Mouse (Mus musculus): Measurements from ENCODE around the gene Poc1a. TPM values are rescaled to one million over a fixed set of nuclear protein-coding genes. Genes with fewer than 3 reads are reported as not detected.

Poc1a gene
- 10.6 and 13.5 TPM in 2 replicates for polyA plus RNA-seq (2015; fragmentation: Nextera tagmentation; extraction: Ambion mirVana)

DNA sequence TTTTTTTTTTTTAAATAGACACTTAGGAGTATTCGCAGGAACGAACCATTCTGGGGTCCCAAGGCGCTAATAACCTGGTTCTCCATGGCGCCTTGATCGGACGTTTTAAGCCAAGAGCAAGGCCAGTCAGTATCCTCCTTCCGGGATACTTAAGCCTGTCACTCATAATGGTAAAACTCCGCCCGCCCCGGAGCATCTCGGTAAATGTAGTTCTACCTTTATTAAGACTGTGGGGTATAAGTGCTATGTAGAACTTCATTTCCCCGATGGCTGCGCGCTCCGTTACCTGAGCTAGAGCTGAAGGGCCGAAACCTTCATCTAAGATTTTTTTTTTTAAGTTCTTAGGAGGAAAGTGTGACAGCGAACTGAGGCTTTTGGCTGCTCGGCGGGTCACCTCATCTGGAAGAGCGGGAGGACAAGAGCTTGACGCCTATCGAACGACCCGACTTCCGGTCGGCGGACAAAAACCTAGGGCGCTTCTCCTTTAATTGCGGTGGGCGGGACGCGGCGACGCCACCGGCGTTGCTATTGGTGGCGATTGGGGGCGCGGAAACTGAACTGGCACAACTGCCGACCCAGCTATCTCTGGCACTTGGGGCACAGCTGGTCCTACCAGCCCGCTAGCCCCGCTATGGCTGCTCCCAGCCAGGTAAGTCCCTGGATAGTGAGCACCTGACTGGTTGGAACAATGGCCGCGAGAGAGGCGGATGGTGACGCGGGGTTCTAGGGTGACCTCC lies at the start of gene Poc1a:
Poc1a (plus strand) TSS at position 254 of the 737 bp plus-strand sequence.
- WGBS: under 1% methylated on average over 47 of the region's 47 CpGs
- peak within 1 kb of the TSS; percentile 53 for H3K4me3 ChIP-seq (replicated peaks)
- H3K27ac ChIP-seq: peak within 1 kb of the TSS; percentile 68
- peak within 1 kb of the TSS; percentile 69 for H3K9ac ChIP-seq (replicated peaks)
- H3K4me2 ChIP-seq (replicated peaks): peak within 1 kb of the TSS; percentile 89
- peak; percentile 98 for ATAC-seq
- H3K4me1 ChIP-seq (replicated peaks): peaks cover 19% of the 10 kb centered on the region
- no peaks in the 10 kb centered on the region for H3K27me3 ChIP-seq
- H3K36me3 ChIP-seq: peaks cover 6% of the 10 kb centered on the region; the same call in 1 of the 2 replicates
- H3K9me3 ChIP-seq: no peaks in the 10 kb centered on the region

DNA sequence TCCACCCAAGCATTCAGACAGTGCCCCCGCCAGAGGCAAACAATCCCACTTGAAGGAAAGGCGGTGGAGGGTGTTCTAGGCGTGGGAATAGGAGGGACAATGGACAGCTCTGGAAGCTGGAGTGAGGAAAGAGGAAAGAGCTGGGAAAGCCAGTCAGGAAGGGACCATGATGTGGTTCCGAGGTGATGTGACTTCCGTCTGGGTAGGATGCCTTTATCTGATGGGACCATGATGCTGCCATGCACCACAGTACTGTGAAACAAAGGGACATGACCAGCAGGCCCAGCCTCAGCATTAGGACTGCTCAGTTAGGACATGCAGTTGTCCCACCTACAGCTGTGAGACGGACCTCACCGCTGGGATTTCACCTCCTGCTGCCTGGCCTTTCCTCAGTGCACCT lies 49.6 kb upstream of the Poc1a start:
- H3K4me2 ChIP-seq (replicated peaks): no peak overlapping the region
- no peaks in the 10 kb centered on the region for H3K27me3 ChIP-seq
- 79% methylated on average over 7 of the region's 7 CpGs for WGBS
- no peaks in the 10 kb centered on the region for H3K9me3 ChIP-seq
- no peak overlapping the region for H3K27ac ChIP-seq
- no peak overlapping the region for H3K9ac ChIP-seq (replicated peaks)
- H3K36me3 ChIP-seq: peaks cover 39% of the 10 kb centered on the region
- H3K4me1 ChIP-seq (replicated peaks): peaks cover 3% of the 10 kb centered on the region
- H3K4me3 ChIP-seq (replicated peaks): no peak overlapping the region
- ATAC-seq: no peak

DNA sequence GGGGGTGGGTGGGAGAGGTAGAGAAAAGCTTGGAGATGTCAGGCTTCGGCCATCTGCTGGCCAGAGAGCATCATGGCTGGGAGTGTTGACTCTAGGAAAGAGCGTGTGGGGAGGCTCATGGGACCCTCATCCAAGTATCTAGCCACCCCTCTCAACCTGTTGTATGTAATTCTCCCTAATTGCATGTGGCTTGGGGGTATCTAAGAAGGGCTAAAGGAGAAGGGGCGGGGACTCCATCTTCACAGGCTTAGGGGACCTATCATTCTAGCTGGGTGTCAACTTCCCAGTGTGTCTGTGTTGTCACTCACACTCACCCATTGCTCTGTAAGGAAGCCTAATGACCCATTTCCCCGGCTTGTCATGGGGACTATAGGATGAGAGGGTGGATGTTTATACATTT lies 49.0 kb upstream of the Poc1a start:
- no peaks in the 10 kb centered on the region for H3K27me3 ChIP-seq
- H3K9ac ChIP-seq (replicated peaks): no peak overlapping the region
- peaks cover 45% of the 10 kb centered on the region for H3K36me3 ChIP-seq
- no peaks in the 10 kb centered on the region for H3K4me1 ChIP-seq (replicated peaks)
- WGBS: 90% methylated on average over 4 of the region's 4 CpGs
- H3K9me3 ChIP-seq: no peaks in the 10 kb centered on the region
- no peak for ATAC-seq
- H3K4me3 ChIP-seq (replicated peaks): no peak overlapping the region
- no peak overlapping the region for H3K27ac ChIP-seq
- H3K4me2 ChIP-seq (replicated peaks): no peak overlapping the region

DNA sequence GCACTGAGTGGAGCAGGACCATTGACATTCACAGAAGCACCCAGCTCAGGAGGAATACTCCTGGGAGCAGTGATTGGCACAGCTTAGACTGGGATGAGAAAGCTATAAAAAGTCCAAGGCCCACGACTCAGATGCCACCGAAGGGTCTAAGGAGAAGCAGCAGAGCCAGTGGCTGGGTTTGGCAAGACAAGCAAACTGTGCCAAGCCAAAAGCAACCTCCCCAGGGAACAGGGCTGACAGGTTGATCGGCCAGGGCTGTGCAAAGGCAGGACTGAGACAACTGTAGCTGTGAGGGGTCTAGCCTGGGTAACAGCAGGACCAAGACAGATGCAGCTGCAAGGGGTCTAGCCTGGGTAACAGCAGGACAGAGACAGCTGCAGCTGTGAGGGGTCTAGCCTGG lies 47.9 kb upstream of the Poc1a start:
- 96% methylated on average over 3 of the region's 3 CpGs for WGBS

DNA sequence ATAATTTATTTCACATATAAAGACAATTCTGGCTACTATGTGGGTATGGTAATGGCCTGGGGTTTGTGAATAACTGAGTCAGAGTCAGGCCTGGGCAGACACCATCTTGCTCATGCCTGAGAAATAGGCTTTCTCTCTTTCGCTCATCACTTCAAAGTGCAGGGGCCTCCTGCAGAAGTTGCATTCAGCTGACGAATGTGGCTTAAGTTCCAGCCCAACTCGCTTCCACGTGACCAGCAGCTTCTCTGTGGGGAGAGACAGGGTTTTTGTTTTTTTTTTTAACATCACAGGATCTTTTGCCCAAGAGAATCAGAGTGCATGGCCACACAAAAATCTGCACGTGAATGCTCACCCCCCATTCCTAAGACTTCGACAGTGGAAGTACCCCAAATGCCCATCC lies 46.9 kb upstream of the Poc1a start:
- ATAC-seq: no peak

More for the DNA sequence above, 47.9 kb upstream of the Poc1a start:
- Histone ChIP-seq H3K4me3 (replicated peaks) (no peak overlapping the region), H3K4me2 (replicated peaks) (no peak overlapping the region), H3K27me3 (no peaks in the 10 kb centered on the region), H3K9ac (replicated peaks) (no peak overlapping the region), H3K36me3 (peaks cover 57% of the 10 kb centered on the region), H3K9me3 (no peaks in the 10 kb centered on the region), H3K27ac (no peak overlapping the region), H3K4me1 (replicated peaks) (no peaks in the 10 kb centered on the region)
- no peak for ATAC-seq

DNA sequence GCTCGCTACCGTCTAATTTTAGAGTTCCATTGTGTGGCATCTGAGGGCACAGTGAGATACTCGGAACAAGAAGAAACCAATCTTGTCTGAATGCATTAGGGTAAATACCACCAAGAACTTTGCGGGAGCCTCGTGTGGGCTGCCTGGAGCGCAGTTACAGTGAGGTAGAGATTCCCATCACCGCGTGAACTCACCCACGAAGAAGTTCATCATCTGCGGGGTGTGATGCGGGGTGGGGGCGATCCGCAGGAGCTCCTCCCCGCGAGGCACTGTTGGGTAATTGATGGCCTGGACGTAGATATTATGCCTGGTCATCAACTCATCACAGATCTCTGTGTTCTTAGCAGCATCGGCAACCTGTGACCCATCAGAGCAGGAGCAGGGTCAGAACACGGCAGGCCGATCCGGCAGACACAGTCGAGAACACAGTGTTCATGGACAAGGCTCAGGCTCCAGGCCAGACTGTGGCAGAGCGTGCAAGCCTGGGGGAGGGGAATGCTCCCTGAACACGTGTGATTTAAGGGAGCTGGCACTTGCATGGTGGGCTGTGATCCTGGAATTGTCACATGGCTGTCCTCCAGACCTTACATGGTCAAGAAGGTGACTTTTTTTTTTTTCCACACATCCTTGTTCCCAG lies 45.5 kb upstream of the Poc1a start:
- H3K9me3 ChIP-seq: no peaks in the 10 kb centered on the region
- WGBS: 93% methylated on average over 23 of the region's 23 CpGs
- no peaks in the 10 kb centered on the region for H3K27me3 ChIP-seq
- no peak for ATAC-seq
- H3K36me3 ChIP-seq: peaks cover 80% of the 10 kb centered on the region
- H3K27ac ChIP-seq: no peak overlapping the region
- no peak overlapping the region for H3K4me2 ChIP-seq (replicated peaks)
- H3K9ac ChIP-seq (replicated peaks): no peak overlapping the region
- no peak overlapping the region for H3K4me3 ChIP-seq (replicated peaks)
- no peaks in the 10 kb centered on the region for H3K4me1 ChIP-seq (replicated peaks)

More for the DNA sequence above, 46.9 kb upstream of the Poc1a start:
- Histone ChIP-seq H3K9me3 (no peaks in the 10 kb centered on the region), H3K4me1 (replicated peaks) (no peaks in the 10 kb centered on the region), H3K36me3 (peaks cover 67% of the 10 kb centered on the region), H3K27me3 (no peaks in the 10 kb centered on the region), H3K4me2 (replicated peaks) (no peak overlapping the region), H3K4me3 (replicated peaks) (no peak overlapping the region), H3K9ac (replicated peaks) (no peak overlapping the region), H3K27ac (no peak overlapping the region)
- 83% methylated on average over 6 of the region's 6 CpGs for WGBS

DNA sequence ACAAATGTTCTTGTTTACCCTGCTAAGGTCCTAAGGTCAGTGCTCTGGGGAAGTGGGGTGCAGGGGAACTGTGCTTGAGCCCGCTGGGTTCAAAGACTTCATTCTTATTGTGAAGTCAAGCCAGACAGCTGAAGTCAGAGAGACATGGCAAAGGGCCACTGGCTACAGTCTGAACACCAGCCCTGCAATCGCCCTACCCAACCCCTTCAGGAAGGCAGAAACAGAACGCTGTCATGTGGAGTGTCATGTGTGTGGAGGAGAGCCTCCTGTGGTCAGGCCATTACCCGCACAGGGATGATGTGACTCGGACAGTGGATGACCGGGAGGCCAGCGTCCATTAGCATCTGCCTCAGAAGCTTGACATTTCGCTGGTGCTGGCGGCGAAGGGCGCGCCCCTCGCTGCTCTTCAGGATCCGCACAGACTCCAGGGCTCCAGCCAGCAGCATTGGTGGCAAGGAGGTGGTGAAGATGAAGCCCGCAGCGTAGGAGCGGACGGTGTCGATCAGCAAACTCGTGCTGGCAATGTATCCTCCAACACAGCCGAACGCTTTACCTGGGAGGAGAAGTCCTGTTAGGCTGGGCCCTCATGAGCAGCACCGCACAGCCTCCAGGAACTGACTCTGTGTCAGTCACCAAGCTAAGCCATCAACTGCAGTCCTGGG lies 44.6 kb upstream of the Poc1a start:
- no peak for ATAC-seq
- WGBS: 93% methylated on average over 23 of the region's 23 CpGs

DNA sequence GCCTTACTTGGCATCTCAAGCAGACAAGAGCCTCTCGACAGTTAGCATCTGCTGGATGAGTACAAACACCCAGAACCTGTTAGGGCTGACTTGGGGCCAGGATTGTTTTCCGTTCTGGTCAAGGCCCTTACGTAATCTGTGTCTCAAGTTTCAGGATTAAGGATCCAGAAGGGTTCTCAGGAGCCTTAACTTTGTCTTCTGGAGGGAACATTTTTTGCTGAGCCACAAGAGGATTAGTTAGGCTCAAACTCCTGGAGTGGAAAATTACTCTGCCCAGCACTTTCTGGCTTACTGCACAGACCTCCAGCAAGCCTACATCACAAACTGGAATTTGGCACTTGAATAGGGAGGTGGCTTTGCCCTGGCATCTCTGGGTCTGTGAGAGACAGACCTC lies 44.0 kb upstream of the Poc1a start:
- H3K36me3 ChIP-seq: peaks cover 95% of the 10 kb centered on the region
- no peak overlapping the region for H3K27ac ChIP-seq
- no peak overlapping the region for H3K9ac ChIP-seq (replicated peaks)
- no peak for ATAC-seq
- no peaks in the 10 kb centered on the region for H3K9me3 ChIP-seq
- WGBS: 69% methylated on average over 3 of the region's 3 CpGs
- H3K27me3 ChIP-seq: no peaks in the 10 kb centered on the region
- H3K4me3 ChIP-seq (replicated peaks): no peak overlapping the region
- H3K4me1 ChIP-seq (replicated peaks): no peaks in the 10 kb centered on the region
- no peak overlapping the region for H3K4me2 ChIP-seq (replicated peaks)

More for the DNA sequence above, 44.6 kb upstream of the Poc1a start:
- no peaks in the 10 kb centered on the region for H3K27me3 ChIP-seq
- no peak overlapping the region for H3K27ac ChIP-seq
- H3K4me2 ChIP-seq (replicated peaks): no peak overlapping the region
- H3K4me1 ChIP-seq (replicated peaks): no peaks in the 10 kb centered on the region
- no peaks in the 10 kb centered on the region for H3K9me3 ChIP-seq
- no peak overlapping the region for H3K4me3 ChIP-seq (replicated peaks)
- H3K36me3 ChIP-seq: peaks cover 90% of the 10 kb centered on the region
- H3K9ac ChIP-seq (replicated peaks): no peak overlapping the region

DNA sequence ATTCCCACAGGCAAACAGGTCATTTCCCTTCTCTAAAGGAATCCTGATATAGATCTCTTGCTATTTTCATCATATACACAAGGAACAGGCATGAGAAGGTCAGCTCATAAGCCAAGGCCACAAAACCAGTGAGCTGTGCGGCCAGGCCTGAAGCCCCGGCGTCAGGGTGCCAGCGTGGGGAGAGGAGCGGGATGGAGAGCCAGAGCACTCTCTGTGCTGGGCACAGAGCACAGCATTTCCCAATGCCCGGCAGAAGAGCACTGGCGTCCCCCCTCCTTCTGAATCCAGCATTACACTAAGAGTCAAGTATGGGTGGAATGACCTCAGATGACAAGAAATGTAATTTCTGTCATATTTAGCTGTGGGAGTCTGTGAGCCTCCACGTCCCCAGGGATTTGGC lies 43.5 kb upstream of the Poc1a start:
- H3K4me1 ChIP-seq (replicated peaks): no peaks in the 10 kb centered on the region
- H3K9ac ChIP-seq (replicated peaks): no peak overlapping the region
- no peaks in the 10 kb centered on the region for H3K27me3 ChIP-seq
- no peaks in the 10 kb centered on the region for H3K9me3 ChIP-seq
- WGBS: 85% methylated on average over 8 of the region's 8 CpGs
- H3K4me3 ChIP-seq (replicated peaks): no peak overlapping the region
- H3K27ac ChIP-seq: no peak overlapping the region
- no peak overlapping the region for H3K4me2 ChIP-seq (replicated peaks)
- ATAC-seq: no peak
- H3K36me3 ChIP-seq: peaks cover 99% of the 10 kb centered on the region

DNA sequence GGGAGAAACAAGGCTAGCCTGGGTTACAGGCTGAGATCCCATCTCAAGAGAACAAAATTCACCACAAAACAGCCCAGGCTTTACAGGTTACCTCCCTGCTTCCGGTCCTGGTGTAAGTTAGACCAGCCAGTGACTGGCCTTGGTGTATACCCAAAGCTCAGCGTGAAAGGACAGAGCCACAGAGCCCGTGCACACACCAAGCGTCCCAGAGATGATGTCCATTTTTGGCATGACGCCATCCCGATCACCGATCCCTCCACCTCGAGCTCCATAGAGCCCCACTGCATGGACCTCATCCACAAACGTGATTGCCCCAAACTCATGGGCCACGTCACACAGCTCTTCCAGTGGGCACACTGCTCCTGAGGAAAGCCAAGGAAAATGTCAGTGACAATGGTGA lies 43.0 kb upstream of the Poc1a start:
- WGBS: 96% methylated on average over 10 of the region's 10 CpGs
- ATAC-seq: no peak

DNA sequence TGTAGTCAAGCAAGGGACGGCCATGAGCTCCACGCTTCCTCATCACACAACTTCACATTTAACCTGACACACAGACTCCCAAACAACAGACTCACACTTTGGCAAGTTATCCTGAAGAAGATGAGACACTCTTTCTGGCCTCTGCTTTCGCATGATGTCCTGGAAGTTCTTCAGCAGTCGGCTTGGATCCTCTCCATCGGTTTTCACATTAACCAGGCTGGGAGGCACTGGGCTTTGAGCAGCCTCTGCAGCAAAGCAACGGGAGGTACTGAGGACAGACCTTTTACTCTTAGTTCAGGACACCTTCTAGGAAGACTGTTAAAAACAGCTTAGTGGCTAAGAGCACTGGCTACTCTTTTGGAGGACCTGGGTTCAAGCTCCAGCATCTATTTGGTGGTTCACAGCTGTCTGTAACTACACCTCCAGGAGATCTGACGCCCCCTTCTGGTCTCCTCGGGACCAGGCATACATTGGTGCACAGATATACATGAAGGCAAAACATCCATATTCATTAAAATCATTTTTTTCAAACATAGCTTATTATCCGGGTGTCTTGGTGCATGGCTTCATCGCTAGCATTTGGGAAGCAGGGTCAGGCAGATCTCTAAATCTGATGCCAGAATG lies 39.2 kb upstream of the Poc1a start:
- H3K4me3 ChIP-seq (replicated peaks): no peak overlapping the region
- no peaks in the 10 kb centered on the region for H3K9me3 ChIP-seq
- no peak overlapping the region for H3K27ac ChIP-seq
- WGBS: 90% methylated on average over 10 of the region's 10 CpGs
- no peak for ATAC-seq
- H3K4me2 ChIP-seq (replicated peaks): no peak overlapping the region
- H3K9ac ChIP-seq (replicated peaks): no peak overlapping the region
- H3K27me3 ChIP-seq: no peaks in the 10 kb centered on the region
- peaks cover 7% of the 10 kb centered on the region for H3K4me1 ChIP-seq (replicated peaks)
- H3K36me3 ChIP-seq: peaks cover 72% of the 10 kb centered on the region

More for the DNA sequence above, 43.0 kb upstream of the Poc1a start:
- Histone ChIP-seq H3K4me3 (replicated peaks) (no peak overlapping the region), H3K4me2 (replicated peaks) (no peak overlapping the region), H3K27ac (no peak overlapping the region), H3K4me1 (replicated peaks) (no peaks in the 10 kb centered on the region), H3K9me3 (no peaks in the 10 kb centered on the region), H3K36me3 (peaks cover 99% of the 10 kb centered on the region), H3K27me3 (no peaks in the 10 kb centered on the region), H3K9ac (replicated peaks) (no peak overlapping the region)
